Mouse (Mus musculus) G1E (cell line): ENCODE data around the gene Pcolce2. TPM values are rescaled to one million over a fixed set of nuclear protein-coding genes. Genes with fewer than 3 reads are reported as not detected.

Source experiments
- ATAC-seq: 2 replicates; pipeline ENCODE4 v1.8.0; 2016; ENCODE audit warnings: mild to moderate bottlenecking; ENCODE audit not compliant: insufficient number of reproducible peaks, poor library complexity, low FRiP score, severe bottlenecking; ENCODE audit errors: extremely low read depth
- DNase-seq: peaks from one replicate; pipeline ENCODE4 v3.0.0; 2012; ENCODE audit warnings: low spot score
- H3K27me3 ChIP-seq: 2 replicates; pipeline ENCODE4 v1.6.1; 2012; ENCODE audit warnings: mild to moderate bottlenecking, low read length, inconsistent platforms; ENCODE audit not compliant: insufficient read depth
- H3K36me3 ChIP-seq: replicated peaks from 2 replicates; pipeline ENCODE3; 2012; ENCODE audit warnings: mild to moderate bottlenecking, inconsistent platforms
- H3K4me1 ChIP-seq: 2 replicates; pipeline ENCODE4 v1.6.1; 2012; ENCODE audit warnings: low read depth, low read length, inconsistent platforms, mixed read lengths; ENCODE audit not compliant: insufficient read depth
- H3K4me3 ChIP-seq: 2 replicates; pipeline ENCODE4 v1.5.1; 2012; ENCODE audit warnings: low read depth, mild to moderate bottlenecking, inconsistent platforms, low read length, moderate library complexity, mixed read lengths
- H3K9me3 ChIP-seq: replicated peaks from 2 replicates; pipeline ENCODE4 v1.6.1; 2012; ENCODE audit warnings: inconsistent platforms
- CTCF ChIP-seq: IDR thresholded peaks from 2 replicates; pipeline ENCODE4 v1.5.1; 2012; ENCODE audit warnings: low read depth, low read length, inconsistent platforms, mixed read lengths
- GATA1 ChIP-seq: IDR thresholded peaks from 2 replicates; pipeline ENCODE4 v1.6.1; 2012; ENCODE audit warnings: borderline replicate concordance, low read length, inconsistent platforms, mixed read lengths
- GATA2 ChIP-seq: IDR thresholded peaks from 2 replicates; pipeline ENCODE4 v1.6.1; 2012; ENCODE audit warnings: low read depth, low read length, inconsistent platforms, borderline replicate concordance
- POLR2AphosphoS5 ChIP-seq: IDR thresholded peaks from 2 replicates; pipeline ENCODE4 v1.6.1; 2012; ENCODE audit warnings: low read depth, low read length, inconsistent platforms; ENCODE audit not compliant: insufficient replicate concordance
- TAL1 ChIP-seq: conservative IDR thresholded peaks from 2 replicates; pipeline ENCODE4 v1.6.1; 2012; ENCODE audit warnings: low read depth, low read length, inconsistent platforms, mixed read lengths
- polyA plus RNA-seq: library from polyadenylated mRNA; stranded (reverse); fragments of >175 nt; gene quantifications from 2 replicates; pipeline ENCODE4 v1.2.3, GENCODE M21; 2012
- total RNA-seq, 2 experiments: library from RNA; stranded (forward) in 1 of 2; stranded (reverse) in 1 of 2; fragments of 200-1000 nt in 1 of 2; fragments of >200 nt in 1 of 2; fragmentation: Nextera tagmentation in 1 of 2; gene quantifications; 2 replicates each; pipeline ENCODE4 v1.2.3; 2014 to 2017

Gene Pcolce2
- total and polyA plus RNA-seq, 3 experiments: 0.05 TPM; not detected in 2

DNA sequence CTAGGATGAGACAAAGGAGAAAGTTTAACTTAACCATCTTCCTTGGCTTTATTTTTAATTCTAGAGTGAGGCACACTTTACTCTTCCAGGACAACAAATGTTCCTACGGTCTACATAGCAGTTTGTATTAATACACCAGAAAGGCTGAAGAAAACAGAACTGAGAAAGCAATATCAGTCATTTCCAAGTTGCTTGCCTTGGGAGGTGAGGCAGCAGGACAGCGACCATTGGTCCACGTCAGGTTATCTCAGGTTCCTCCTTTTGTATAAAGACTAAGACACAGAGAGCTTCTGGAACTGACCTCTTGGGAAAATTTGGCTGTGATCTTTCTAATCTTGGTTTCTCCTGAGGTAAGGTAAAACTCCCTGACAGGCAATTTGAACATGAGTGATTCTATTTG, 34.6 kb upstream of the Pcolce2 start:
- no peak for TF ChIP-seq TAL1
- H3K9me3 ChIP-seq: no peaks in the 10 kb centered on the region
- H3K4me3 ChIP-seq: no peak overlapping the region
- ATAC-seq (no peak), DNase-seq (no peak)
- H3K36me3 ChIP-seq: no peaks in the 10 kb centered on the region
- no peaks in the 10 kb centered on the region for H3K4me1 ChIP-seq
- peaks cover 14% of the 10 kb centered on the region for H3K27me3 ChIP-seq

DNA sequence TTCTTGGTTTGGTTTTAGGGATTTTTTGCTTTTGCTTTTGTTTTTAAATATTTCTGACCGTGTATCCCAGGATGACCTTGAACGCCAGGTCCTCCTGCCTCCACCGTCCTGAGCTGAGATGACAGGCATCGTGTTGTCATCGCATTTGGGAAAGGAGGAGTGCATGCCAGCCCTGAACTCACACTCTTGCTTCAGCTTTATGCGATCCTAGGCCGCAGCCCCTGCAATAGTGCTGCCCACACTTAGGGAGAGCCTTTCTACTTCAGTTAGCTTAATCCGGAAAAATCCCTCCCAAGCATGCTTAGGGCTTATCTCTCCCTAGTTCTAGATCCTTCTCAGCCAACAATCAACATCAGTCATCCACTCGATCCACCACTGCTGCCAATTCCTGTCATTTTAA, 34.1 kb upstream of the Pcolce2 start:
- Histone ChIP-seq H3K4me3 (no peak overlapping the region), H3K27me3 (peaks cover 12% of the 10 kb centered on the region), H3K9me3 (no peaks in the 10 kb centered on the region), H3K36me3 (no peaks in the 10 kb centered on the region), H3K4me1 (no peaks in the 10 kb centered on the region)
- no peak for TF ChIP-seq CTCF
- TF ChIP-seq POLR2AphosphoS5: no peak
- no peak for TF ChIP-seq GATA1
- TF ChIP-seq GATA2: no peak
- TF ChIP-seq TAL1: no peak
- DNase-seq (no peak), ATAC-seq (no peak)

DNA sequence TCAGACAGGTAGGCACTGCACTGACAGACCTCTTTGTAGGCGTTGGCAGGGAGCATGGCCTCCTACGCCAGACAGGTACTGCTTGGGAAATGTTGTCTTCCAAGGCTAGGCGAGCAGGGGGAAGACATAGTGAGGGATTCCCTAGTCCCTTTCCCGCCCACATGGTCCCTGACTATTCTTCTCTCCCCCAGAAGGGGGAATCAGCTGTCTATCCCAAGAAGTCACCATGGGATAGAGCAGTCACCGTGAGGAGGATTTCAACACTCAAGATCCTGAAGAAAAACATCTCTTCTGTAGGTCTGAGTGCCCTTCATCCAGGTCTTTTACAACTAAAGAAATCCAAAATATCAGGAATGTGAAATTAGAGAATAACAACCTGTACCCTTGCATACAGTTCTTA, 30.2 kb upstream of the Pcolce2 start:
- DNase-seq (no peak), ATAC-seq (no peak)
- H3K4me1 ChIP-seq: no peaks in the 10 kb centered on the region
- no peak overlapping the region for H3K4me3 ChIP-seq
- H3K36me3 ChIP-seq: no peaks in the 10 kb centered on the region
- H3K9me3 ChIP-seq: no peaks in the 10 kb centered on the region
- TF ChIP-seq TAL1 (no peak), GATA1 (no peak), POLR2AphosphoS5 (no peak), CTCF (no peak), GATA2 (no peak)
- H3K27me3 ChIP-seq: peaks cover 9% of the 10 kb centered on the region

DNA sequence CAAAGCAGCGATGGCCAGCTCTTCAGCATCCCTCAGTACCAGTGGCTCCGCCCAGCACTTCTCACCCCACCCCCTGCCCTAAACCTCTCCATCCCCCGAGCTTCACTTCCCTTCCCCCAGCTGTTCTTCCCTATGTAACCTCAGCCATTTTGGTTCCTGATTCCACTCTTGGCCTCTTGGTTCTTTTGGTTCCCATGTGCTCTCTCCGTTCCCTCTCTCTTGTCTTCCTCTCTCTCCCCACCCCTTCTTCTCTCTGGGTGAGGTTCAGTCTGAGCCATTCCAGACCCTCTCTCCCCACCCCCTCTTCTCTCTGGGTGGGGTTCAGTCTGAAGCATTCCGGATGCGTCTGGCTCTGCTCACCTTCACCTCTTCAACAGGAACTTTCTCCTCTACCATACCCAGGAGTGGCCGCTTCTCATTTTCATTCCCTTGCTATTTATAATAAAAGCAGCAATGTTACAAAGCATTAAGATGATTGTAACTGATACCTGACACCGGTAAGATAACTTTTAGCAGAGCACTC, 25.1 kb upstream of the Pcolce2 start:
- no peaks in the 10 kb centered on the region for H3K27me3 ChIP-seq
- H3K36me3 ChIP-seq: no peaks in the 10 kb centered on the region
- no peak for ATAC-seq
- DNase-seq: no peak
- TF ChIP-seq CTCF: no peak
- TF ChIP-seq POLR2AphosphoS5: no peak
- TF ChIP-seq TAL1: no peak
- no peak for TF ChIP-seq GATA1
- TF ChIP-seq GATA2: no peak
- no peaks in the 10 kb centered on the region for H3K4me1 ChIP-seq
- no peak overlapping the region for H3K4me3 ChIP-seq
- H3K9me3 ChIP-seq: no peaks in the 10 kb centered on the region

DNA sequence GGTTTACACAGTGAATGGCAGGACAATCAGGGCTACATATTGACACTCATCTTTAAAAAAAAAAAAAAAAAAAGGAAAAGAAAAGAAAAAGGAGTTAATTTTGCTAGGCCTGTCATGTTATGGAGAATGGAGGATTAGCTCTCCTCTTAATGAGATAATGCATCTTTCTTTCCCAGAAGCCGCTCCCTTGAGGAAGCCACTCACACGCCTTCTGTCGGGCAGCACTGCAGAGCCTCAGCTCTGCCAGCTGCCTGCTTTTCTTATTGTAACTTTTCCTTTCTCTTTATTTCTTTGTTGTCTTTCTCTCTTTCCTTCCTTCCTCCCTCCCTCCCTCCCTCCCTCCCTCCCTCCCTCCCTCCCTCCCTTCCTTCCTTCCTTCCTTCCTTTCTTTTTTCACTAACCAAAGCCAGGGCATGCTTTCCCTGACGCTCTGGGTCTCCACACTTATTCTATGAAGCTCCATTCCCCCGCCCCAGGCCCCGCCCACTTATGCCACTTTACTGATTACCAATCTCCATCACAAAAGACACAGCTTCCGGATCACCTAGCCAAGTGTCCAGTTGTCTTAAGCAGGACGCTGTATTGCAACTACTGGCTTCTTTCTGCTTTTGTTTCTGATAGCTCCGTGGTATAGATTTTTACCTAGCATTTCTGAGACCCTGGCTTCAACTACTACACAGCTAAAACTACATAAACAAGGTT, 23.8 kb upstream of the Pcolce2 start:
- Histone ChIP-seq H3K36me3 (no peaks in the 10 kb centered on the region), H3K9me3 (no peaks in the 10 kb centered on the region), H3K4me1 (no peaks in the 10 kb centered on the region), H3K4me3 (no peak overlapping the region), H3K27me3 (no peaks in the 10 kb centered on the region)
- no peak for TF ChIP-seq TAL1
- no peak for TF ChIP-seq GATA1
- TF ChIP-seq POLR2AphosphoS5: no peak
- TF ChIP-seq GATA2: no peak
- DNase-seq (no peak), ATAC-seq (no peak)

DNA sequence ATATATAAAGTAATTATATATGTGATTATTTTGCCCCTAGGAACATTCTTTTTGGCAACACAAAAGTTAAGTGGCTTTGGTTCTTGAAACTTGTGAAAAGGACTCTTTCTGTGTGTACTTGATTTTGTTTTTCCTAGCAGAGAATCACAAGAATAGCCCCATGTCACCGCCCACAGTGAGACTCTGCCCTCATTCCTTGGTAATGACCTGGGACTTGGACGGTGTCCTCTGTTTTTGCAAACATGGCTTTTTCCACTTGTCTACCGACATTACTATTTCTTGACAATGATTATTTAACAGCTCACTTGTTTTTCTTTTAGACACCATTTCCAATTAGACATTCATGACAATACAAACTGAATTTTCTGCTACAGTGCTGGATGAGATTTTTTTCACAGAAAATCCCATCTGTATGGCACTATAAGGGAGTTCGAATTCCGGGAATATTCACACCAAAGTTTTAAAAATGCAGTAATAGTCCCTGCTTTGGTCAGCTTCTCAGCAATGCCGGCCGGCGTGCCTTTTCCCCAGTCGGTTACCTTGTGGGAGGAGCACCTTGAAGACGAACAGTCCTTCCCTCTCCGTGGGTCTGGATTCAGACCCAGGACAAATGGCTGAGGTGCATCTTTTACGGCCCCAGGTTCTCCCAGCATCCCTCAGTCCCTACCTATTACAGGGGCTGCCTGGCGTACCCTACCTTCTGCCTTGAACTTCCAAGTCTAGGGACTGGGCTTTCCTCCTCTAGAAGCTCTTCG, 22.4 kb upstream of the Pcolce2 start:
- ATAC-seq (no peak), DNase-seq (no peak)
- H3K27me3 ChIP-seq: no peaks in the 10 kb centered on the region
- no peak for TF ChIP-seq TAL1
- TF ChIP-seq POLR2AphosphoS5: no peak
- no peak for TF ChIP-seq GATA2
- no peak for TF ChIP-seq CTCF
- TF ChIP-seq GATA1: no peak
- H3K9me3 ChIP-seq: no peaks in the 10 kb centered on the region
- no peaks in the 10 kb centered on the region for H3K4me1 ChIP-seq
- no peaks in the 10 kb centered on the region for H3K36me3 ChIP-seq
- no peak overlapping the region for H3K4me3 ChIP-seq

DNA sequence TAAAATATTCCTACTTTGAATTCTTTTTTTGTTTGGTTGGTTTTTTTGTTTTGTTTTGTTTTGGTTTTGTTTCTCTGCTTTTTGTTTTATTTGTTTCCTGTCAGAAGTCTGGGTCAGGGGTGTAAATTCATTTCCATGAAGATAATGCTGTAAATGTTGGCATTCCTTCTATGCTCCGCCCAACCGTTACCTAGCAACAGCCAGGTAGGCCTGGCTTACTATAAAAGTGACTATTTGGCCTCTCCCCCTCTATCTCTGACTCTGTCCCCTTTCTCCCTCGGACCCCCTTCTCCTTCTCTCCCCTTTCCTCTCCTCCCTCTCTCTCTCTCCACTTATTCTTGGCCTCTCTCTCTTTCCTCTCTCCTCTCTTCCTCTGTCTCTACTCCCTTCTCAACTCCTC, 21.4 kb upstream of the Pcolce2 start:
- no peak for DNase-seq
- H3K27me3 ChIP-seq: no peaks in the 10 kb centered on the region
- no peak overlapping the region for H3K4me3 ChIP-seq
- ATAC-seq: no peak
- no peaks in the 10 kb centered on the region for H3K36me3 ChIP-seq
- no peaks in the 10 kb centered on the region for H3K4me1 ChIP-seq
- TF ChIP-seq POLR2AphosphoS5 (no peak), GATA1 (no peak)
- no peaks in the 10 kb centered on the region for H3K9me3 ChIP-seq
